Mouse (Mus musculus) urinary bladder, adult 18-20 months (tissue): ENCODE measurements around the gene Bcl2a1b.
"Not testable (repeated sequence)": the region's sequence is repeated elsewhere in the genome, so short reads cannot be mapped to it uniquely, and the experiment has no call there.

Source experiments
- DNase-seq, 2 experiments: peaks; one replicate each; pipeline ENCODE4 v3.0.0; 2022; ENCODE audit warnings: low spot score in 2 of 2, mixed read lengths in 2 of 2

The Bcl2a1b gene

DNA sequence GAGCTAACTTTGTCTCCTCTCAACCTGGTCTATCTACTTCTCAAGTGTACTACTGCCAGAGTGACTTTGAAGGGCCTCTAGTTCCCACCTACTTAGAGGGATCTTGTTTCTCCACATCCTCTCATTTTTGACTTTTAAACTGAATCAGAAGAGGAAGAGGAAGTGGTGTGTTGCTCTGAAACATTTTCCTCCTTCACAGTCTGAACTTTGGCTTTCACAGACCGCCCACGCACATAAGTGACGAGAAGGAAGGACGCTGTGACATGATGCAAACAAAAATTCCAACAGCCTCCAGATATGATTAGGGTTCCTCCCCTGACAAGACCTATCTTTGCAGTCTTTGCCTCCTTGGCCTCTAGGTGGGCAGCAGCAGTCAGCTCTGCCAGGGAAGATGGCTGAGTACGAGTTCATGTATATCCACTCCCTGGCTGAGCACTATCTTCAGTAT lies at the start of gene Bcl2a1b, which contains the start of gene Gm29094:
TSS of gene Bcl2a1b (plus strand) at position 241 of the 448 bp plus-strand sequence.
TSS of gene Gm29094 (plus strand) at position 411 of the 448 bp plus-strand sequence.
- not testable (repeated sequence) for DNase-seq

DNA sequence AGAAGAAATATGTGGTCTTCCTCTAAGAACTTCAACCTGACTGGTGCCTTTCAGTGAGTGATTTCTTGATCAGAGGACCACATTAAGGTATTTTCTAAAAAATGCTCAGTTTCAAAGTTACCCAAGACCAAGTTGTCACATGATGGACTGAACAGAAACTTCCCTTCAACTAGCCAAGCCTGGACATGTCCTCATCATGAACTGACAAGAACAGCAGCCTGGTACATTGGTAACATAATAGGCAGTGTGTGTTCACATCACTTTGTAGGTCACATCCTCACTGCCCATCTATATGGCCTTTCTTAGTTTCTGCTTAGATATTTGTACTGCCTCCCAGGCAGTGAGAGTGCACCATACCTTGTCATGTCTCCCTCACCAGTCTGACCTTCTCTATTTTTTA lies 26.5 kb upstream of the Bcl2a1b start:
- DNase-seq = not testable (repeated sequence)

DNA sequence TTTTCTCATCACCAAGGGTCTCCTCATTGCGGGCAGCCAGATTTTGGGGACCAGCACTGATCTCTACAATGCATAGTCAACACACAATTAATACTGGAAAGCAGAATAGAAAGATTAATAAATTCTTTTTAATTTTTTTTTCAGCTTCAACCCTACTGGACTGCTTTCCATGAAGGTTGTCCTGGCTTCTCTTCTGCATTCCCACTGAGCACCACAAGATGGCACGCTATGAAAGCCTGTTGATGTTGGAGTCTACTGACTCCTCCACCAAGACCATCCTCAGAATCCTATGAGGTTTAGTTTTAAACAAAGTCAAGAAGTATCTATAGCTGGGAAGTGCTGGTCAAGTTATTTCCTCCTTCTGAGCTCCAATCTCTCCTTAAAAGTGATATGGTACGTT lies 20.2 kb upstream of the Bcl2a1b start:
- peak; percentile 37 to 71 for DNase-seq

DNA sequence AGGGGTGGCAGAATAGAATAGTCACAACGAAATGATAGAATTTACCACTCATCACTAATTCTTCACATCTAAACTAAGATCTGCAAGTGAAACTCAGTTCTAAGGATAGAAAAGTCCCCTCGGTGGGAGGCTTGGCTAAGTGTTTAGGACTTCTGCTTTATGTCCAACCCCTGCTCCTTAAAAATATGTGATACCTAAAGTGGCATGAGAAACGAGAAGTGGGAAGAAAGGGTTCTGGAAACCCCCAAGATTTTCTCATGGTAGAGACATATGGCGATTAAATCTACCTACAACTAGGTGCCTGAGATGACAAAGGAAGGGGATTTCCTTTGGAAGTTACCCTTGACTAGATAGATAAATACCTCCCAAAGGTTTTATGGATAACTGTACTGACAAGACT lies 19.5 kb upstream of the Bcl2a1b start:
- not testable (repeated sequence) for DNase-seq

DNA sequence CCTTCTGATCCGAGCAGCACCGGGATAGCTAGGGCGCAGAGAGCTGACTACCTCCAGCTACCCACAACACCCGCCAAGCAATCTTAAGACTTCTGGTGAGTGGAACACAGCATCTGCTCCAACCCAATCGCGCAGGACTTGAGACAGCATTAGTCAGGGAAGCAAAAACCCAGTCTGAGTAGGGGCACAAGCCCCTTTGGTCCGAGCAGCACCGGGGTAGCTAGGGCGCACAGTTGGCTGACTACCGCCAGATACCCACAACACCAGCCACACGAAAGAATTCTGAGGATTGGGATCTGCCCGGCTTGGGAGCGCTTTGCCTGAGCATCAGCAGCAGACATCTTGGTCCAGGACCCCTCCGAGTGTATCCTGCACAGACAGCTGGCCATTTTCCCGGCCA lies 12.0 kb upstream of the Bcl2a1b start:
- not testable (repeated sequence) for DNase-seq

DNA sequence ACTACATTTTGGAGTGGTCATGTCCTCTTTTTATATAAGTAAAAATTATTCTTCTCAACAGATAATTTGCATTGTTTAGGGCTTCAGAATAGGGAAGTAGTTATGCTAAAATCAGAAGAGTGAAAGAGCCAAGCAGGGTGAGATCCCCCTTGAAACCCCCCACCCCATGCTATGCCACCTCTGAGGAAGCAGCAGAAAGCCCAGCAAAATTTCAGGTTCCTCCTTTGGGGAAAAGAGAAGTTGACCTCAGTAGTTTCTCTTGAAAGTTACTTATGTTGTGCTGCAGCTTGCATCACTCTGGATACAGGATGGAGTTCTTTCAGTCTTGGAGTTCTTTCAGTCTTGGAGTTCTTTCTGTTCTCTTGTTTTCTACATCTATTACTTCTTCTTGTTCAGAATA lies 3.5 kb upstream of the Bcl2a1b start:
- not testable (repeated sequence) for DNase-seq

DNA sequence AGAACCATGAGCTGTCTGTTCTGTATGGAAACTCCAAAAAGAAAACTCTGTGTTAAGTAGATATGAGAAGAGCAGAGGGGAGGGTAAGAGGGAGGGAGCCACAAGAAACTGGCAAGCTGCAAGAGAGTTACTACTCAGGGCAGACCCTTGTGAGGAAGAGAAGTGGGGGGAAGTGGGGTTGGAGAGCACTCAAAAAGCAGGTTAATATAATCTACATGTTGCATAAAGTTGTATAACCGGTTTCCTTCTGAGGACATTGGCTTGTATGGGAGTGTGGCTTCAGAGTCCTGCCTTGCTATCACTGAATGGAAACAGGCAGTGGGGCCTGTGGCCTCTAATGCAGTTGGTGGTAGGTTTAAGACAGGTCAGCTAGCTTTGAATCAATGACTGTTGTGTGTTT lies 1.5 kb upstream of the Bcl2a1b start:
- not testable (repeated sequence) for DNase-seq

DNA sequence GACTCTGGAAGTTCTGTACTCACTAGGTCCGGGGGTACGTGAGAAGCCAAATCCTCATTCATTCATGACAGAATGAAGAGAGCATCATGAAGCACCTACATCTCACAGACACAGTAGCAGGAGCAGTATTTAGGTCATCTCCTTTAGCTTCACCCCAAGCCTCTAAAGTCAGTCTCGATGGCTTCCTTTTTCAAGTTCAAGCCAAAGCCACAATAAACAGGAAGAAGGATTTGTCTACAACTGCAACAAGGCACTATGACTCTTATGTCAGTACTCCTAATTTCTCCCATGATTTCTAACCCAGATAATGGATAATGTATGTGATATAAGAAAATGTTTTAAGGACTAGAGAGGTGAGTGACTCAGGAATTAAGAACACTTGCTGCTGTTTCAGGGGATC lies 660 bp upstream of the Bcl2a1b start:
- DNase-seq = not testable (repeated sequence)

DNA sequence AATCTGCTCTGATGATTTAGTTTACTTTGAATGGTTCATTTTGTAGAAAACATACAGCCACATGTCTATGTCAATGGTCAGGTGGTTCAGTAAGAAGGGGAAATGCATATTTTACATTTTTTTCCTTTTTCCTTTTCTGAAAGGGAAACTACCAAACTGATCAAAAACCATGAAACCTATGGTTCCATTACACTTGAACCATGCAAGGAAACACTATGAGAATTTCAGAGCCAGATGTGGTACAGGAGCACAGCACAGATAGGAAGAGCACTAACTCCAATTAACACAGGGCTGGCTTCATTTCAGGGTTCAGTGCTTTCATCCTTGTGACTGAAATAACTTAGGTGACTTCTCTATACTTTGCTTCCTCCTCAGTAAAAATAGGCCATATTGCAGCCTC lies 3.2 kb downstream of the Bcl2a1b start:
- DNase-seq = not testable (repeated sequence)

DNA sequence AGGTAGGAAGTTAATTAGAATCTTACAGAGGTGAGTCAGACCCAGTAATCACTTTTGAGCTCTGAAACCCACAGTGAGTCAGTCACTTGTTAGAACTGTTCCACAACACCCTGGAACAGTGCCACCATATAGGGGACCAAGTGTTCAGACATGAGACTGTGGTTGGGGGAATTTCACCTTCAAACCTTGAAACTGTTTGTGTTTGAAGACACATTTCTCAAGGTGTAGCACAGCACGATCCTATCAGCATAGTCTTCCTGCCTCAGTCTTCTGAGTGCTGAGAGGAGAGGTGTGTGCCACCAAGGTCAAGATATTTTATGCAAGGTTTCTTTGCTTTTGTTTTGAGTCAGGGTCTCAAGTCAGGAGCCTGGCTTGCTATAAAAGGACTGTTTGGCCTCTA lies 9.9 kb downstream of the Bcl2a1b start:
- DNase-seq = not testable (repeated sequence)

DNA sequence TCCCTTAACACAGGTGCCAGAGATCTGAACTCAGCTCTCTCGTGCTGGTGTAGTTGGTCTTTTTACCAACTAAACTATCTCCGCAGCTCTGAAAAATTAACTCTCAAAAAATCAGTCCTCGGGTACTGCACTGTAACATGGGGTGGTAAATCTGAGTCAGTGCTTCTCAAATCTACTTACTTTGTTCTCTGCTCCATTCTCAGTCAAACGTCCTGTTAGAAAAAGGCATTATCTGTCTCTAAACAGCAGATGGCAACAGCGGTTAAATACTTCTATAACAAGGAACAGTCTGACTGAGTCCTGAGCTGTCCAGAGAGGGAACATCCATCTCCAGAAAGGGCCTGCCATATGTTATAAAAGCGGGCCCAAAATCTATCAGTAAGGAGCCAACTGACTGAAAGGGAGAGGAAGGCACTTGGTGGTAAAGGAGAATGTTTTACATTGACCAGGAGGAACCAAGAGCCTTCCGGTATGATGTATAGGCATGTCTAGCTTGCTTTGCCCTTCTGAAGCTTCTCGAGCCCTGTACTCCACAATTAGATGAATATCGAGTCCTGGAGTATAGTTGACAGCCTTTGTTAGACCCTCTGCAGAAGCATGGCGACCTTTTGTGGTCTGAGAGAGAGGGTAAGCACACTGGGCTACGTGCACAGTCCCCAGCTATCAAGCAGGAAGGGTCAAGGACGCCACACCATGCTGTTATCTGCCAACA lies 11.5 kb downstream of the Bcl2a1b start, which contains the start of gene Mthfs:
TSS of gene Mthfs (plus strand) at position 324 of the 712 bp plus-strand sequence.
- DNase-seq = not testable (repeated sequence)

DNA sequence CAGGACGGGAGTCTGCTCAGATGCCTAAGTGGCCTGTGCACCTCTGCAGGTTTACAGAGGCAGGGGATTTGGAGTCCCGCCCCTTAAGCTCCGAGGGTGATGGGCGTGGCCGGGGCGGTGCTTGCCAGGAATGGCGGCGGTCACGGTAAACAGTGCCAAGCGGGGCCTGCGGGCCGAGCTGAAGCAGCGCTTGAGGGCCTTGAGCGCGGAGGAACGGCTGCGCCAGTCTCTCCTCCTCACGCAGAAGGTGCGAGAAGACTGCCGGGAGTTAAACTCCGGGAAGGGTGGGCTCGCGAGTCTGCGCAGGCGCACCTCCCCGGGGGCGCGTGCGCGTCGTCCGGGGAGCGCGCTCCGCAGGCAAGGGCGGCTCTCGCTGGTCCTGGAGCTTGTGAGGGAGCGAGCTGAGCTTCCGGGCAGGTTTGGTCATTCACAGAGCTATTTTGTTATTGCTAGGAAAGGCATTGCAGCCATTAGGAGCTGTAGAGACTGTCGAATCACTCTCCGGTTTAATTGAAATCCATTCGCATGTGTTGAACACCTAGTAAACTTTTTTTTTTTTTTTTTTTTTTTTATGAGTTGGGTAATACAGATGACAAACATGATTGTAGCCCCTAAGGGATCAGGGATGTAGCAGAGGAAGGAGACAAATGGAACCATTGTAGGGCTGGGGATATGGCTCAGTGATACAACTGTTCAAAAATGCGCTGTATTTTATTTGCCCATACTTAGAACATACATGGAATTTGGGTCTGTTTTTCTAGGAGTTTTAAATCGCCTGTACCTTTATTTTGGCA lies 12.3 kb downstream of the Bcl2a1b start:
- peak; percentile 83 to 95 for DNase-seq

DNA sequence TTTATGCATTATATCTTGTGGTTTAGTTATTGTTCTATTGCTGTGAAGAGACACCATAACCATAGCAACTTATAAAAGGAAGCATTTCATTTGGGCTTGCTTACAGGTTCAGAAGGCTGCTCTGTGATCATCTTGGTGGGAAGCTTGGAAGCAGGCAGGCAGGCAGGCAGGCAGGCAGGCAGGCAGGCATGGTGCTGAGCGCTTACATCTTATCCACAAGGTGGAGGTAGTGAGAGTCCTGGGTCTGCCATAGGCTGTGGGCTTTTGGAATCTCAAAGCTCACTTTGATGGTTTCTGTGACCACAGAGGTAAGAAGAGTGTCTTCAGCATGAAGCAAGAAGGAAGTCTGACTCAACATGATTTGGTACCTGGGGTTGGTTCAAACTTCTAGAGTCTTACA lies 13.4 kb downstream of the Bcl2a1b start:
- not testable (repeated sequence) for DNase-seq

DNA sequence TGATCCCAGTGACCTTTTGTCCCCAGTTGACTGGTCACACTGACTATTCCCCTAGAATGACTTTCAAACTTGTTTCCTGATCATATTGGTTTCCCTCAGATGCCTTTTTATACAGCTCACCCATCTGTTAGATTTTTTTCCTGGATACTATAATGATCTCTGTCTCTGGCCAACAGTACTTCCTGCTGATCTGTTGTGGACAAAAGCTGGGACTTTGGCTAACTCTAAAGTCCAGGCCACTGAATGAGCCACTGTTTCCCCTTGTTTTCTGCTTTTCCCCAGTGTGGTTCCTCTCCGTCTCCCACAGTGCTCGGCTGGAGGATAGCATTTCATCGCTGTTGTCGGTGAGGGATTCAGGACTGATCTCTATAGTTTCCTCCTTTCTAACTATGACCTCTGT lies 19.2 kb downstream of the Bcl2a1b start:
- DNase-seq = not testable (repeated sequence)

DNA sequence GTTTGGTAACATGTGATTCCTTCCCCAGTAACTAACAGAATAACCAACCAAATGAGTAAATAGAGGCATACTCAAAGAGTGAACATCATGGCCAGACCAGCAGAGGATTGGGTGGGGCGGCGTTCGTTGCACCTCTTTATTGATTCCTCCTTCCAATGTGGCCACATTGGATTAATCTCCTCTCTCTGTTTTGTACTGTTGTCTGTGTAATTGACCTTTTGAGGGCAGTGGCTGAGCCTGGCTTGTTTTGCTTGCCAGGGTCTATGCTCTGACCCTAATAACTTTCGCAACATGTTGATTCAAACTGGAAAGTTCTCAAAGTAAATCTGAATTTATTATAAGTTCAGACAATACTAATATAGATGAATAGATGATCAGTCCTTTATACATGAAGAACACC lies 20.7 kb downstream of the Bcl2a1b start:
- not testable (repeated sequence) for DNase-seq

DNA sequence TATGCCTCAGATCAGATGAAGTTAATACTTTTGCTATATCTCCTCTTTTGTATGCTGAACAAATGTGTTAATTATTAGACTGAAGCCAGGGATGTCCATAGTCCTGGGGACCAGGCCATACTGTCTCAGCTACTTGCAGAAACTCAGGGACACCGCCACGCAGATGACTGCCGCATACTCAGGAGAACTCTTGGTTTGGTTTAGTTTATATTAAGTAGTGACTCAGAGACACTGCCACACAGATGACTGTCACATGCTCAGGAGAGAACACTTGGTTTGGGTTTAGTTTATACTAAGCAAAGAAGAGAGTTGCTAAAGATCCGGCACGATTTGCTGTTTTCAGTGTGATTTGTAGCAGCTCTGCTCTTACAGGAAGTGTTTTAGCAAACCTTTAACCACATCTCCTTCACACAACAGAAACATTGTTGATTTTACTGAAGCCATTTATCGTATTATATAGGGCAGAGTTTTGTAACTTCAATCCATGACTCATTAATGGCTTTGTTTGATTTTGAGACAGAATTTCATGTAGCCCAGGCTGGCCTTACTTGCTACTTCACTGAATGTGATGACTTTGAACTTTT lies 21.8 kb downstream of the Bcl2a1b start:
- not testable (repeated sequence) for DNase-seq

DNA sequence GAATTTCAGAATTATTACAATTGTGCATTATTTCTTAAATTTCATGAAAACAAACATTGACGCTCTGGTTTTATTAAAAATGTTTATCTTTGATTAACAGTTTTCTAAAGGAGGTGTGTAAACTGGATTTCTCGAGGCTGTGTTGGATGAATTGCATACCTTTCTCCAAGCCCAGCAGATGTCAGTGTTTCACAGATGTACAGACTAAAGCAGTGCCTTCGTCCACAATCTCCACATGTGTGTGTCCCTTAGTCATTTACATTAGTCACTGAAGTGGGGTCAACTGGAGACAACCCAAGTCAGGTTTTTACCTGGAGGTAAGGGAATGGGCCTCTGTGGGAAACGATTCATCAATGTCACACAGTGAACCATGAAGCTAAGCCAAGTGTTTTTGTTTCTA lies 27.1 kb downstream of the Bcl2a1b start:
- DNase-seq = no peak

DNA sequence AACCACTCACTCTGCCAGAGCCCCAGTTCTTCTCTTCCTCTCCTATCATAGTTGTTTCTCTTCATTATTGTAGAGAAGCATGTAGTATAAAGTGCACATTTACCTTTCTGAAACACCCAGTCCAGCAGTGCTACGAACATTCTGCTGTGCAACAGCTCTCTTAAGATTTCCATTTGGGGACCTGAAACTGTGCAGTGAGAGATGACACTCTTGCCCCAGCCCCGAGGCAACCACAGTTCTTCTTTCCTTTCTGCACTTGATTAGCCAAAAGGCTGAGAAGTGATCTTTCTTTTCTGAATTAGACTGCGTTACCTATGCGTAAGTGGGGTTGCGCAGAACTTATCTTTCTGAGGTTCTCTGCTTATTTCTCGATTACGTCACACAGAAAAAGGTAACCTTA lies 29.1 kb downstream of the Bcl2a1b start:
- no peak for DNase-seq

DNA sequence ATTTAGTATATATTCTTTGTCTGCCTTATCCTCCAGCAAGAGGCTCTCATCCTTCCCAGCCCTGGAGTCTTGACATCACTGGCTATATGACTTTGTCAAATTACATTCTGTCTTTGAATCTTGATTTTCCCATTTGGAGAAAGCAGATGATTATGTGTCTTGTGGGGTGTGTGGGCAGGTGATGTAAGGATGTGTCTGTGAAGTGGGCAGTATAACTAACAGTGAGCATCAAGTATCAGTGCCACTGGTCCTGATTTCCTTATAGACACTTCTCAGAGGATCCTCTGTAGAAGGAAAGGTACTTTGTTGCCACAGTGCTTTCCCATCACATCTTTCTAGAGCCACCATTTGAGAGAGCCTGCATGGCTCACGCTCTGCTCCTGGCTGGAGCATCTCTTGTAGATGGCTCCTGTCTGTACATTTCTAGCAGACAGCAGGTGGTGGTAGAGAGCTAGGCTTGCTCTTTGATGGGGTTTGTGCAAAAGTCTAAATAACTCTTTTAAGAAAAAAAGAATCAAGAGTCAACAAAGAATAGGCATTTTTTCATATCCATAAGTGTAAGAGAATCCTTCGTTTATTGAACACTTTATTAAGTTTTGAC lies 32.0 kb downstream of the Bcl2a1b start:
- DNase-seq = not testable (repeated sequence)

DNA sequence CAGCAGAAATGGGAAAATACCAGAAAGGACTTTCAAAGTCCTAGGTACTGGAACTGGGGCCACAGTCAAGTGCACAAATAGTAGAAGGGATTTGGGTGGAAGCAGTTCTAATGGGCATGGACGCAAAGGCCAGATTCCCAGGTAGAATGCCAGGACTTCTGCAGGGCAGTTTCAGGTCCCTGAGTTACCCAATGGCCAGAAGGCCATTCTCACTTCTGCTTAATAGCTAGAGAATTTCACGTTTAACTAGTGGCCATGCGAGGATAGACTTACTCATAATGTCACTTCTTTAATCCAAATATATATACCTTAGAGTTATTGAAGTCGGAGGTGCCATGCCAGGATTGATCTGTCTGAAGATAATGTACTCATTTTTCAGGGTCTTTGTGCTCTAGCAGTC lies 38.1 kb downstream of the Bcl2a1b start:
- DNase-seq = not testable (repeated sequence)

DNA sequence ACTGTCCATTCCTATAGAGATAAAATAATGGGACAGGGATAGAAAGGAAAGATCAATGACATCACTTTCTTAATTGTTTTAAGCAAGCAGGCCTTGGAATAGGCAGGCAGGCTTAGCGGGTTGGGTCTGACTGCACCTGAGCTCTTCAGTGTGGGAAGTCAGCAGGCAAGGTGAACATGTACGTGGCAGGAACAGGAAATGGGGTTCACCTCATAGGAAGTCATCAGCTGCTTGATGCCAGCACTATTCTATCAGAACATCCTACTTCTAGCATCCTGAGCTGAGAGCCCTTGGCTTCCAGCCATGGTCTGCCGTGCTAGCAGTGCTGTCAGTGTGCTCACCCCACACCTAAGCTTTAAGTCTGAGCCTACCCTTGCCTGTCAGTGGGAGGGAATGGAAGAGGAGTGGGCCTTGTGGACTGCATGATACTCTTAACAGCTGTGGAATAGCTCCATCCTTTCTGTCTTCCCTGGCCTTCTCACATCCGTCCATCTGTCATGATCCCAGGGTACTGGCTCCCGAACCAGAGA lies 40.0 kb downstream of the Bcl2a1b start:
- DNase-seq = not testable (repeated sequence)
